Mouse (Mus musculus) gastrocnemius, adult 8-10 months (tissue): ENCODE measurements around the gene Ackr1. TPM values are rescaled to one million over a fixed set of nuclear protein-coding genes. Genes with fewer than 3 reads are reported as not detected.
"Not testable (repeated sequence)": the region's sequence is repeated elsewhere in the genome, so short reads cannot be mapped to it uniquely, and the experiment has no call there.

Source experiments
- DNase-seq, 2 experiments: peaks; one replicate each; pipeline ENCODE4 v3.0.0; 2022; ENCODE audit warnings: low spot score in 2 of 2
- total RNA-seq, 4 experiments: library from RNA; stranded (reverse); gene quantifications; 2 replicates each; pipeline ENCODE4 v1.2.4; 2022

Gene Ackr1
- total RNA-seq, 4 experiments from 2014 or later, result 1.3 to 2.9 (median 1.9) TPM

DNA sequence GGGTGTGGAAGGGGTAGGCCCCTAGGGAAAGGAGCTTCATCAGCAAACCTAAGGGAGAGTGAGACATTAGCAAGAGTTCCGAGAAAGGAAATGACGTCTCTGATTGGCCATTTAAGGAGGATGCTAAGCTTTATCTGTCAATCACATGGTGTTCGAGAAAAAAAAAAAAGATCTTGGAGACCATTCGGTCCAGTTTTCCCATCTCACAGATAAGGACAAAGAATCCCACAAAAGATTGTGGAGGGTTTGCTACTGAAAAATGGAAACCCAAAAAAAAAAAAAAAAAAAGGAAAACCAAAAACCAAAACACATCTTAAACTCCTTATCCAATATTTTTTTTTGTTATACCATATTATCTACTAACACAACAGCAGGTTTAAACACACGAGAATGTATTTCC is 15.6 kb upstream of the Ackr1 start:
- no peak for DNase-seq

DNA sequence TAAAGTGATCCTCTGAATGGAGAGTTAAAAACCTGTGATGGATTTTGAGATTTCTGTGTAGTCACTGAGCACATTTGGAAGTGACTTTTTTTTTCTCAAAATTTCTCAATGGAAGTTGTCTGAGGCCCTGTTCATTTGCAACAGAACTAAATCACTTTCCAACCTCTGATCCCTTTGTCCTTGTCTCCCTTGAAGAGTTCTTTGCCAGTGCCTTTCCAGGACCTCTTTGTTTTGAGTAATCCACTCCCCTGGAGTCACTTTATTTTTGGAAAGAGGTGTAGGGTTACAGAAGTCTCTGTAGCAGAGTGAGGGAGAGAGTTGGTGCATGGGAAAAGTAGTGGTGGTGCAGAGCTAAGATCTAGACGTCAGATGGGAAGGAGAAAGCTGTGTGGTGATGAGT is 15.0 kb upstream of the Ackr1 start:
- DNase-seq, result no peak

DNA sequence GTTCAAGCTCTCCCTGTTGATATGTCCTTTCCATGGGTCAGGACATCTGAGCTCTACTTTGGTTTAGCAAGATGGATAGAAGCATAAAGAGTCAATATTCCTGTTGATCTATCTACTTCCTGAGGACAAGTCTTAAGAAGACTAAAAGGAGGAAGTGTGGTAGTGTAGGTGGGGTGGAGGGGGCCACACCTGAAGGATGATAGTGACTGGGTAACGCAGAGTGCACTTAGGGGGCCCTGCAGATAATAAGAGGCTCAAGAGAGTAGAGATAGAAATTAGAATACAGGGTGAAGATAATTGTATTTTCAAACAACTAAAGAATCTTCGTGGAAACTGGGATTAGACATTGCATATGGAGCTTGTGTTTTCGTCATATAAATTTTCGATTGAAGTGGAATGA is 11.6 kb upstream of the Ackr1 start:
- DNase-seq, result no peak

DNA sequence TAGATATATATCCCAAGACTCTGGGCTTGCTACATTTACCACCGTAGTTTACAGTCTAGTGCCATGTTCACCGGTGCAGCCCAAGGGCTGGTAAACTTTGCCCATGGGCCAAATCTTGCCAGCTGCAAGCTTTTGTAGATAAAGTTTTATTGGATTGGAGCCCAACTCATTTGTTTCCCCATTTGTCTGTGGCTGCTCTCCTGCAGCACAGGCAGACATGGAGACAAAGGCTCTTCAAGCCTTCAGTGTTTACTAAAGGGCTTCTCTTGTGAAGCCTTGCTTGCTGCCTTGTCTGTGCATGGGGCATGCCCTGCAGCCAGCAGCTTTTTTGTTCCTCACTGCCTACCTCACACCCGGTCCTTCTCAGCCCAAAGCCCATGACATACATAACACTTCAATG is 10.4 kb upstream of the Ackr1 start:
- DNase-seq, result no peak

DNA sequence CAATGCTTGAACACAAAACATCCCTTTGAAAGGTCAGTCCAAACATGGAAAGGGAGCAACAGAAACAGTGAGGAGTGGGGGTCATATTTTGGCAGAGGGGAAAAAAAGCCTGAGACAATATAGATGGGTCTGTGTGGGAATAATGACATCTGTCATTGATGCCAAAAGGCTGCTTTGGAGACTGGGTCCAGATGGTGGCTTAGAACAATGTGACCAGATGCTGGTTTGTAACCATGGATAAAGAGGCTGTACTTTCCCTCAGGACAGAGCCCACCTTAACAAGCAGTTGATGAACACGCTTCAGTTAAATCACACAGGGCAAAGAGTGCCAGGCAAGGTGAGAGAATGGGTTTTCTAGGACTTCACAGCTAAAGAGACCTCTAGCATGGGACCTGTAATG is 8.9 kb upstream of the Ackr1 start:
- DNase-seq, result no peak

DNA sequence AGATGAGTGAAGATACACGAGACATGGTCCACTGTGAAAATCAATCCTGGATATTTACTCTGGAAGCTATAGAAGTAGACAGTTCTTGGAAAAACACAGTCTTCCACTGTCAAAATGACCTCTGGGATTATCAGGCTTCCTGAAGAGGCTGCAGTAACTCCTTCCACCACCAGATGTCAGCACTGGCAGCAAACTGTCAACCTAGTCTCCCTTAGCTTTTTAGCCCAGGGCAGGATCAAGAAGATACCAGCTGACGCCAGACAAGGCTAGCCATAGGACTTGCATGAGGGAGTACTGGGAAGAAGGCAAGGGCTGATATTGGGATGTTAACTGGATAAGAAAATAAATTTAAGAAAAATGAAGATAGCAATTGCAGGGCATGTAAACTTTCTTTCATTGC is 6.0 kb upstream of the Ackr1 start:
- no peak for DNase-seq

DNA sequence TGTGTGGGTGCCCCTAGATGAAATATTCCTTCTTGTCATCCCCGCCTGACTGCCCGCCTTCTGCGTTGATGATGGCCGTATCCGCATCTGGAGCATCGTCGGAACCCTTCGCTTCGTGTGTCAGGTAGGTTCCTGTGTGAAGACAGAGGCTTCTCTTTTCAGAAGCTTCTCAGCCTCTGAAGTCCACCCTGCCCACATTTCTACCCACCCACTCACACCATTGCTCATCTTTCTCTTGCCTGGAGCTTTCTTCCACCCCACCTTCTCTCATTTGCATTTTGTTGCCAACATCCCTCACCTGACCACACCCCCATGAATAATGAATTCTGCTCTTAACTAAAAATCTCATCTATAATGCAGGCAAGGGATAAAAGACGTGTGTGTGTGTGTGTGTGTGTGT is 3.5 kb upstream of the Ackr1 start:
- no peak for DNase-seq

DNA sequence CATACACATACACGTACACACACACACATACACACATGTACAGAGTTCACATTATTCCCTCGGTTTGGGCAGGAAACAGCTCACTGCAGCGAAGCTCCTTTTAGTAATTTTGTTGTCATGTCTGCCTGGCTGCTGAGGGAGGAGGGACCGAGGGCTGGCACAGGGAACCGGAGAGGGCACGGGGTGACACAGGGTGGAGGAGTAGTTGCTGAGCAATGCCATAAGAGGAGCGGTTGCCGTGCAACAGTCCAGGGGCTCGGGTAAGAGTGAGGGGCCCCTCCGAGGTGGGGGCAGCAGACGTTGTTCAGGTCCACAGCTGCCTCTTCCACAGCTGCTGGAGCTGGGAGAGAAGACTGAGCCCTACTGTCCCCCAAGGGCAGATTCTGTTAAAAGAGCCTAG is 2.4 kb upstream of the Ackr1 start:
- DNase-seq, result no peak

DNA sequence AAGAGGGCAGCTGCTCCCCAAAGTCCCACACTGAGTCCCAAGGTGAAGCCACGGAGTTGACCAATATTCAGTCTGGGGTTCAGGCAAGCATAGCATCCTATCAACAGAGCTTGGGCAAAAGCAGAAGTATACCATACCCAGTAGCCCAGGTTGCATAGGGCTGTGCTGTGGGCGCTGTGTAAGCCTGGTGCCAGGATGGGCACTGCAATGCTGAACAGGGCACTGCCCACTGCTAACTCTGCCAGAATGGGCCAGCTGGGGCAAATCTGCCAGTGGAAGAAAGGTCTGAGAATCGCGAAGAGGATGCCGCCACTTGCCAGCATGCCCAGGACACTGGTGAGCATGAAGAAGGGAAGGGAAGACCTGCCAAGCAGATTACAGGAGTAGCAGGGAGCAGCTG is 1.1 kb downstream of the Ackr1 start:
- DNase-seq, result no peak

DNA sequence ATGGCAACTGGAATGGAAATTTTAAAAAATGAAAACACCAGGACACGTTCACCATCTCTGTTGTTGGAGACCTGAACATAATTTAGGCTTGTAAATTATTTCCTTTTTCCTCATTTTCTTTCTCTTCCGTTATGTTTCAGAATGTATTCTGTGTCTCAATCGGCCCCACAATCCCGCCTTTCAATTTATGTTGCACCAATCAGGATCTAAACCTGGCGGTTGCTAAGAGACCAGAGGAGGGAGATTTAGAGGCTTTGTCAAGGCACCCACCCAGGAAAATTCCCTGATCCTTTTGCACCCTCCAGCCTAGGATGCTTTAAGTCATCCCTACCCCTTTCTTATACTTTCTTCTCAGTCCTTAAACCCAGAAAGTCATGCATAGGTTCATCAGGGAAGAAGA is 3.8 kb downstream of the Ackr1 start:
- no peak for DNase-seq

DNA sequence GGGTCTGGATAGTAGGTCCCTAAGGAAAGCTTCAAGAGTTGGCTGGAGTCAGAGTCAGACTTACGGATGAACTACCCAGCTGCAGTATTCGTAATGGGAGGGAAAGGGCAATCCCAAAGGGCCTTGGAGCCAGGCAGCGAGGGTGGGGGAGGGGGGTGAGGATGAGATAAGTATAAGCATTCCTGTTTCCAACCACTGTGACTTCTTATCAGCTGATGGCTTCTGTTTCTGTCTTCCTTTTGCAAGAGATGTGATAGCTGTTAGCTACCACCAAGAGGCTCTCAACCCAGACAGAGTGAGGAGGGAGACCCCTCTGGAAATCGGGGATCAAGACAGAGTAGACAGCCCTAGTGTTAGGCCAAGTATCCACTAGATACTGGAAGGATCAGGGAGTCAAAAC is 4.4 kb downstream of the Ackr1 start:
- DNase-seq, result no peak

DNA sequence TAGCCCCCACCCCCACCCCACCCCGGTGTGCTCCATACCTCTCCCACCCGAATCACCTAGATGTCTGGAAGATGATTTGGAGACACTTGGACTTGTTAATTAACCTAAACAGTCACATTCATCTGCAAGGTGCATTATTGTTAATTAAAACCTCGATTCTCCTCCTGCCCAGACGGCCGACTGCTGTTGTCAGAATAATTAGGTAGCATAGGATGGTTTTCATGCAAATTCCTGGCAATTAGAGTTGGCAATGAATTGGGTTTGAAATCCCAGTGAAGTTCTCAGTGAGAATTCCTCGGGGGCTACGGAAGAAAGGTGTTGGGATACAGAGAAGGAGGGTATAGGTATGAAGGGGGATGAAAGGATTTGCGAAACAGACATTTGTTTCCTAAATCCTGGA is 5.1 kb downstream of the Ackr1 start:
- DNase-seq, result no peak

DNA sequence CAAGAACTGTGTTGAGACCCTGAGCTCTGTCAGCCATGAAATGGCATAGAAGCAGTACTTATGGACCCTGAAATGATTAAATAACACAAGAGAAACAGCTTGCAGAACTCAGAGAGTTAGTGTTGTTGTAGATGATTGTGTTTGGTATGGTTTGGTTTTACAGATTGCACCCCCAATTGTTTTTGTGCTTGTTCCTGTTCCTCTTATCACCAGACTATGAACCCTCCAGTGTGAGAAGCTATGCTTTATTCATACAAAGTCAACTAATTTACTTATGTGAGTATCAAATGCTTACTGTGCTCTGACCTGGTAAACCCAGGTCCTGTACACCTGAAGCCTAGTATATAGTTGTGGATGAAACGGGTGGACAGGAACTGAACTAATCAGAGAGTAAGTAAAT is 7.0 kb downstream of the Ackr1 start:
- DNase-seq, result no peak

DNA sequence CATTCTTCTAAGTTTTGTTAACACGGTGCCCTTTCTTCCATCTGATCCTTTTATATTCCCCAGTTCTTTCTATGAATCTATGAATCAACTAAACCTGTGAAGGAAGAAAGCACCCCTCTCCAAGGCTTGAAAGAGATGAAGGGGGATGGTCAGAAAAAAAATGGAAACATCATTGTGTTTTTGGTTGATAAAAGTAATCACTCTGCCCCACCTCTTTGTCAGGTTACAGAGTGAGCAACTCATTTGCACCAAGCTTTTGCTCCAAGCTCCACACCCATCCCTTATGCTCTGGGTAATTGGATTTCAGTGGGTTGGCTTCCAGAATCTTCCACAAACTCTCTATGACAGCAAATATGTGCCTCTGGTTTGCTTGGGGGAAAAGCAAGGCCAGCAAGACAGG is 8.2 kb downstream of the Ackr1 start:
- no peak for DNase-seq

DNA sequence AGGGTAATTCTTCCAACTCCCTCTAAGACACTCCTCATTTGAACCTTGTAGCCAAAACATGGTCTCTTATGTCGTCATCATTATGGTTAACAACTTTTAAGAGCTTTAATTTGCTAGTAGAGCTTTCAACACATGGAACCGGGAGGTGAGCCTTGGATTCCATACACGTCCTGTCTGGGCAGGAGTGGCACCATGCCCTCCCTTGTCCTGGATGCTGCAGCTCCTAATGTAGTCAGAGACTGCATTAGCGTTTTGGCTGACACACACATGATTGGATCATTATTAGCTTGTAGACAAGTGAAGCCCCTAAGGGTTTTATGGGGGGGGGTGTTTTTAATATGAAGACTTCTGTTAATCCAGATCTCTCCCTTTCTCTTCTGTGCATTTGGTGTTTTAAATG is 8.6 kb downstream of the Ackr1 start:
- no peak for DNase-seq

DNA sequence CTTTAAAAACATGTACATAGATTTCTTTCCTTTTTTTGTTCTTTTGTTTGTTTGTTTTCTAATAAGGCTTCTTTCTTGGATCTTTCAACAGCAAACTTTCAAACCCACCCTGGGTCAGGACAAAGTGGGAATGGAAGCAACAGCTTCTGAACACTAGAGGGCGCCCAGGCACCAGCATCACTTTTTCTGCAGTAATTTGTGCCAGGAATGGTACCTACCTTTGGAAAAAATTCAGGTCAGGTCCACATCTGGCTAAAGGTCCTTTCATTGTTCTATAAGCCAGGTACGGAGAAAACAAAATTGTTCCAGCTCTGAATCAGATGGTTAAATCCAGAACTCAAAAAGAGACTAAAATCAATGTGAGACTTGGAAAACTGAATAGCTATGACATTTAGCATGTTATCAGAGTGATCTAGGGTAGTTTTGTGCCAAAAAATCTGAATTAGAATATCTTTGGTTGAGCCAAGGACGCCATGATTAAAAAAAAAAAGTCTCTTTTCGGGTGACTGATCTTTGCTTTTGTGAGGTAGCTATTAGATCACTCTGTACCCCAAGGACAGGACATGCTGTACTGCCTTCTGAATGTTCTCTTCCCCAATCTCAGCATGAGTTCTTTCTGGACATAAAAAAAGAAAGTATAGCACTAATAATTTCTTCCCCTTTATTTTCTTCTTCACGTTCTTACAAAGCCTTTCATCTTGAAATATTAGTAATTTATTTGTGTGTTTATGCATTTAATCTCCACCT is 9.5 kb downstream of the Ackr1 start:
- DNase-seq, result no peak

DNA sequence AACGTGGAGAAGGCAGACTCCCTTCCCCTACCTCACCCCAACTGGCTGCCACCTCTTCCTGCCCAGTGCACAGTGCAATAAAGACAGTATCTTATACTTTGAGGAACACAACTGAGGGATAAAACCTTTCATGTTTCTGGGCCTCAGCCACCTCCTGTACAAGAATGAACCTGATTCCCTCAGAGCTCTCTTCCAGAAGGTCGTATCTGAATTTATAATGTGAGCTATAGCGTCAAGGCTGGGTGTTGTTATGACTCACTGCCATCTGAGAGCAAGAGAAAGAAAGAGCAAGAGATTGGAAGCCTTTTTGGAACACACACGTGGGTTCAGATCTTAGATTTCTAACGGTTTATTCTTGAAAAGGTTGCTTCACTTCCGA is 11.3 kb downstream of the Ackr1 start:
- DNase-seq, result no peak

DNA sequence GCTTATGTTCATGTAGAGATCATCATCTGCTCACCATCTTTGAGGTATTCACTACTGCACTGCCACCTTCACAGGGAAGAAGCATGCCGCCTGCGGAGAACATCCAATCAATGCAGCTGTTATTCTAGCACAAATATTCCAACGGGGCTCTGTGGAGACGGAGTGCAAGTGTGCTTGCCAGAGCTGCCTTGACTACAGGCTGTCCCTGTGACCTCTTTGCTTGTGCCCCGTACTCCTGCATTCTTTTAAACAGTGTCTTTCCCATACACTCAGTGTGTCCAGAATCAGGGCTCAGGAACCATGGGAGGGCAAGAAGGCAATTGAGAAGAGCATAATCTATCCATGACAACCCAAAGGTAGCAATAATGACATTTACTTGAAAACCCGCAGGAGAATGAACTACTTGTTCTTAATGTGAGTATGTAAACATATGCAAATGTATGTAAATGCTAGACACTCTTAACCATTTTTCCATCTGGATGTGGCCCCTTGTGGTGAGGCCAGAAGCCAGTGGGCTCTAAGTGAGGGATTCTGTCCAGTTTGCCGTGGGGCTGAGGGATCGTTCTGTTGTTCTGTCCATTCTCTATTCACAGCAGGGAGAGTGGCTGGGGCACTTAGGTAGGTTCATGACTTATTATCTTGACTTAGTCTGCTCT is 11.8 kb downstream of the Ackr1 start:
- DNase-seq, result no peak

DNA sequence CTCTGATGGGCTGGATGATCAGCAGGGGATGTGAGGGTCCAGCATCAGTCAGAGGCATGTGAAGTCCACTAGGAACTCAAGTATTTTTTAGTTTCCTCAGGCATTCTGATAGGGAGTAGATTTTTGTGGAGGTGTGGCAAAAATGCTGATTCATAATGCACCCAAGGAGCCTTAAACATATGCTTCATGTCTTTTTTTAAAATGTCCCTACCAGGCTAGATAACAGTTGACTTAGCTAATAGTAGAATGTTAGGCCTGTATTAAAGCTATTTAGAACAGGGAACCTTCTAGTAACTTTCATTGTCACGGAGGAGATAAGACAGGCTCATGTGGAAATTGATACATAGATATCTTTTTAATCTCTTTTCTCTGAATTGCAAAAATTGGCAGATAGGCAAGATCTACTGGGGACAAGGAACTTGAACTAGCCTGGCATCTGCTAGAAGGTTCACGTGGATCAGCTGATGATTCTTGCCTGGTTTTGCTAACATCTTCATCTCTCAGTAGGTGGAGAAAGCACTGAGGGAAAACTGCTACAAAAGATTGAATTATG is 15.5 kb downstream of the Ackr1 start:
- DNase-seq, result no peak

DNA sequence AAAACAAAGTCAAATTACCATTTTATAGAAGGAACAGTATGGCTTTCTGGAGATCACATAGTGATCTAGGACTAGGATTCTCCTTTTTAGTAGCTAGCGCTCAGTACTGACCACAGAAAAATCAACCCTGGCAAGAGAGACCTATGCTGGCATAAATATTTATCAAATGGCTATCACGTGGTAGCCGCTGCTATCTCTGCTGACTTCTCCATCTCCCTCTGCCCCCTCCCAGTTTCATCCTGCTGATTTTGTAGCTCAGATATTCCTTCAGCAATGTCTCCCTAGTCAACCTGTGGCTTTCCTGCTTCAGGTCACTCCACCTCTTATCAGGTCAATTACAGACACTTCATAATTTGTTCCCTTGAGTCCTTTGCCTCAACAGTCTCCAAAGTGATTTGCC is 17.8 kb downstream of the Ackr1 start:
- no peak for DNase-seq

DNA sequence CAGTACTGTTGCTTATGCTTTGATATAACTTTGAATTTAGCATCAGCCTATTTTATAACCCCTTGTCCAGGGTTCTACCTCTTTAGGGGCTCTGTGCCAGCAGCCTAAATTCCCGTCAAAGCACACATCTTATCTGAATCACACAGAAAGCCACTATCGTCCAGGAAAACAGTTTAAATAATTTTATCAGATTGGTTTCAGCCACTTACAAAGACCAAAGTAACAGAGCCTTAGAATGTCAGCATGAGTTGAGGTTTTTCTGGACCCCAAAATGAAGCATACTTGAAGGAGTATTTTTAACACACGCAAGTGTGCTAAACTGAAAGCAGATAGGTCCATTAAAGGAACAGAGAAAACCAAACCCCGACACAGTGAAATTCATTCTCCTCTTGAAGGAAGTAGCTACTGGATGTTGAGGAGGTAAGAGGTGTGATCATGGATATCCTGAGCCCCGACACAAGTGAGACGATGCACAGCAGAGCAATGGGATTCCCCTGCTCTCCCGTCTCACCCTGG is 20.0 kb downstream of the Ackr1 start:
- not testable (repeated sequence) for DNase-seq

DNA sequence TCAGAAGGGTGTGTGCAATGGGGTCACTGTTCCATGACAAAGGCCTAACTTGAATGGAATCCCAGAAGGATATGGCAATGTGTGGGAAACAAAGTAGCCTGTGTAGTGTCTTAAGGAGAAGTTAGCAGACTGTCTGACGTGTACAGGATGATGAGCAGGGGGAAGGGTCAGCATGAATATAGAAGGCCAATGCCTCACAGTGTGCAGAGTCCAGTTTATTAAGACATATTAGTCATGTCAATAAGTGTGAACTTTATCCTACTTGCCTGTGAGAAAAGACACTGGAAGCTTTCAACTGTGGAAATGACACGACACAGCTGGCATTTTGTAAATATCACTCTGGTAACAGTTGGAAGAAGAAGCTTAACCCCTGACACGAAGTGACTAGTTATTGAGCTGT is 30.8 kb downstream of the Ackr1 start:
- not testable (repeated sequence) for DNase-seq
